Mouse (Mus musculus) kidney, postnatal 0 days (tissue): ENCODE data around the gene Mical2. TPM values are rescaled to one million over a fixed set of nuclear protein-coding genes. Genes with fewer than 3 reads are reported as not detected.

Source experiments
- ATAC-seq: fragments of 200-750 bp; cut with Nextera tagmentation; replicated peaks from 2 replicates; pipeline ENCODE4 v1.8.0; 2017; ENCODE audit warnings: low read depth, moderate number of reproducible peaks, moderate TSS enrichment, moderate library complexity; ENCODE audit not compliant: low FRiP score
- DNase-seq: peaks from one replicate; pipeline ENCODE4 v3.0.0-alpha.2; 2016; ENCODE audit warnings: low spot score
- H3K27ac ChIP-seq: fragments of 300-500 bp; sonication (generic); 2 replicates; pipeline ENCODE4 v1.5.1; 2014; ENCODE audit warnings: mild to moderate bottlenecking
- H3K27me3 ChIP-seq: fragments of 300-500 bp; sonication (generic); 2 replicates; pipeline ENCODE4 v1.6.1; 2014; ENCODE audit warnings: low read length, mixed read lengths; ENCODE audit not compliant: insufficient read depth
- H3K36me3 ChIP-seq: fragments of 300-500 bp; sonication (generic); 2 replicates; pipeline ENCODE4 v1.6.1; 2014; ENCODE audit warnings: low read length, mixed read lengths; ENCODE audit not compliant: insufficient read depth
- H3K4me1 ChIP-seq: fragments of 300-500 bp; sonication (generic); replicated peaks from 2 replicates; pipeline ENCODE4 v1.6.1; 2014; ENCODE audit warnings: antibody characterized with exemption, low read length, mixed read lengths; ENCODE audit not compliant: insufficient read depth
- H3K4me2 ChIP-seq: fragments of 300-500 bp; sonication (generic); 2 replicates; pipeline ENCODE4 v1.6.1; 2014; ENCODE audit warnings: mild to moderate bottlenecking, low read length, moderate library complexity, mixed read lengths
- H3K4me3 ChIP-seq: fragments of 300-500 bp; sonication (generic); replicated peaks from 2 replicates; pipeline ENCODE4 v1.5.1; 2014; ENCODE audit warnings: low read depth, low read length
- H3K9ac ChIP-seq: fragments of 300-500 bp; sonication (generic); 2 replicates; pipeline ENCODE4 v1.6.1; 2014; ENCODE audit warnings: low read depth, low read length
- H3K9me3 ChIP-seq: fragments of 300-500 bp; sonication (generic); replicated peaks from 2 replicates; pipeline ENCODE4 v1.6.1; 2016; ENCODE audit warnings: low read length, inconsistent platforms, mixed read lengths
- CTCF ChIP-seq: IDR thresholded peaks from 2 replicates; pipeline ENCODE4 v1.5.1; 2016; ENCODE audit warnings: antibody characterized with exemption, low read depth, mild to moderate bottlenecking, moderate library complexity
- WGBS: fragments of 180-500 bp; shearing (Covaris S2); extraction: QIAGEN DNeasy Blood & Tissue Kit; methylation state at CpG from one replicate; pipeline ENCODE4 v1.1.7; 2014; 5-methylcytosine and 5-hydroxymethylcytosine counted together
- polyA plus RNA-seq: library from polyadenylated mRNA; unstranded; fragments of >200 nt; fragmentation: Nextera tagmentation; extraction: Ambion mirVana; gene quantifications from 2 replicates; pipeline ENCODE4 v1.2.1, GENCODE M21; 2015

Gene Mical2
- polyA plus RNA-seq, 1 experiment from 2014 or later = 5.1 TPM

DNA sequence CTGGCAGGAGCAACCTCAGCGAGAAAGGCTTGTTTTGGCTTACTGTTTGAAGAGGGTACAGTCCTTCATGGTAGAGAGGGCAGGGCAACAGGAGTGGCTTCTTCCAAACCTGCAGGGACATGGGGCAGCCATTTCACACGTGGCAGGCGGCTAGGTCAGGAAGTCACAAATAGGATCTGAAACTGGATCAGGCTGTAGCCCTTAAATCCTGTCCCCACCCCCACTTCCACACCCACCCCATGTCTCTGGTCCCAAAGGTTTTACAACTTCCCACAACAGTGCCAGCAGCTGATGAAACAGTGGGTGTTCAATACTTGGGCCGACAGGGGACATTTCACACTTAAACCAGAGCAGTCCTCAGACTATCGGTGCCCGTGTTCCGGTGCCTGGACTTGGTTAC lies 38.8 kb upstream of the Mical2 start:
- no peaks in the 10 kb centered on the region for H3K36me3 ChIP-seq
- H3K27ac ChIP-seq = no peak overlapping the region
- peaks cover 12% of the 10 kb centered on the region for H3K4me1 ChIP-seq
- H3K4me2 ChIP-seq = no peak overlapping the region
- no peak for TF ChIP-seq CTCF
- no peak overlapping the region for H3K9ac ChIP-seq
- ATAC-seq (no peak), DNase-seq (no peak)
- 75% methylated on average over 7 of the region's 7 CpGs for WGBS
- no peaks in the 10 kb centered on the region for H3K9me3 ChIP-seq
- H3K4me3 ChIP-seq = no peak overlapping the region
- H3K27me3 ChIP-seq = no peaks in the 10 kb centered on the region

DNA sequence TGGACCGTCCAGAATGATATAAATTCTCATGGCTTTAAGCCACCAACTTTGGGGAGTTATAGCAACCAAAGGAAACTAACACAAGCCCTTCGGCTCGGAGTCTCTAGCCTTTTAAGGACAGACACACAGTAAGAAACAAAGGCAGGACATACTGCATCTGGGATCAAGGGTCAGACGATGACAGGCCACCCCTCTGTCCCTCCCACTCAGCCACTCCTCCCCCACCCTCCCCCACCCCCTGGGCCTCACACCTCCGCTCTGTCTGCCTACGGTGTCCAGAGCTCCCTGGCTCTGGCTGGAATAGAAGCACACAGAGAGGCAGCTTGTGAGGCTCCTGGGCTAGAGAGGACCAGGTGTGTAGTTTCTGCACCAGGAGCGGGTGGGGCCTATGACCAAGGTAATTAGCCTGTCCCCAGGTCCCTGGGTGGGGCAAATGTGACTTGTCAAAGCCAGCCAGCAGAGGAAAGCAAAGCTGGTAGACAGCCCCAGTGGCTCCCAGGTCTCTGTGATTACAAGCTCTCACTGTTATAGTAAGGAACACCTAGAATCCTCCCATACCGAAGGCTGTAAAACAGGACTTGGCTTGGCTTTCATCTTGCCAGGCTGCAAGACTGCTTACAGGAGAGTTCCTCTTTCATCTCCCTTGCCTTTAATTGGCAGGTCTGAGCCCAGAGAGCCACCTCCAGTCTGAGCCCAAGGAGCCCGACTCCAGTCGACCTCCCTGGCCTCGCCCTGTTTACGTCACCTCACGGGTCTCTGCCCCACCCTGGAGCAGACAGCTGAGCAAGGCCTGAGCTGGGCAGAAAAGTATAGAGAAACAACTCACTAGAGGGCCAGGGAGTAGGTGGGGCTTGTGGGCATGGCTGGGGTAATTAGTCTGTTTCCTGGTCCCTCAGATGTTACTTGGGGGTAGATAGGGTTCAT lies 37.9 kb upstream of the Mical2 start:
- TF ChIP-seq CTCF = no peak
- H3K4me2 ChIP-seq = no peak overlapping the region
- H3K27ac ChIP-seq = no peak overlapping the region
- H3K9me3 ChIP-seq = no peaks in the 10 kb centered on the region
- H3K4me1 ChIP-seq = peaks cover 12% of the 10 kb centered on the region
- no peak for ATAC-seq
- no peaks in the 10 kb centered on the region for H3K27me3 ChIP-seq
- H3K4me3 ChIP-seq = no peak overlapping the region
- no peak for DNase-seq
- H3K36me3 ChIP-seq = no peaks in the 10 kb centered on the region
- H3K9ac ChIP-seq = no peak overlapping the region
- 35% methylated on average over 13 of the region's 13 CpGs for WGBS

DNA sequence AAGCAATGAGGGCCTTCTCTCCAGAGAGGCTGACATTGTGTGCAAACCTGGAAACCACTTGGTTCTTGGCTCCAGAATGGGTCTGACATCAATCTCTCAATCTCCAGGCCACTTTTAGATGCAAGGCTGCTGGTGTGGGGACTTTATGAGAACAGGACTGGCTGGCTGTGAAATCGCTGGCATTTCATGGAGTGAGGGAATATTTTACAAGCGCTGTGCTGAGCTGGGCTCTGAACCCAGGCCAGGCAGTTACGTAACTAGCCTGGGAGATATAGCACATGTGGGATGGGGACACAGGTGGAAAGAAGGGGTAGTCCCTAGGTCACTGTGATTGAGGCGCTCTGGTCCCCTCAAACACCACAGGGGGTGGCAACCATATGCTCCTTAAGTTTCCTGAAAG lies 33.4 kb upstream of the Mical2 start:
- ATAC-seq (no peak), DNase-seq (no peak)
- no peak for TF ChIP-seq CTCF
- Histone ChIP-seq H3K36me3 (no peaks in the 10 kb centered on the region), H3K4me1 (peaks cover 9% of the 10 kb centered on the region), H3K4me2 (no peak overlapping the region), H3K9me3 (no peaks in the 10 kb centered on the region), H3K9ac (no peak overlapping the region), H3K27me3 (no peaks in the 10 kb centered on the region), H3K27ac (no peak overlapping the region), H3K4me3 (no peak overlapping the region)
- WGBS = 81% methylated on average over 4 of the region's 4 CpGs

DNA sequence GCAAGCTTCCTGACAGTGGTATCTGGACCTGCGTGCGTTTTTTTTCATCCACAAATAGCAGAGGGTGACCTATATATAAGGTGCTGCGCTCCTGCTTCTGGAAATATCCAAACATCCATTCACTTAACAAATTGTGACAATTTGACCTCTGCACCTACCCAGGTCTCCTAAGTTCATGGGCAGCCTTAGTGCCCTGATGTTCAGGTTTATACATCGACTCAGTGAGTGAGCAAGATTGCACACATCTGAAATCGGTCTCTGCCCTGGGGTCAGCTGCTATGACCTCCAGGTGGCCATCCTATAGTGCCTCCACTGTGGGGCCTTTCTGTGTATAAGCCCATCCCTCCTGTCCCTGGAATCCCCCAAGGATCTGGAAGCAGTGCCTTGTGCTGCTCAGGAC lies 32.9 kb upstream of the Mical2 start:
- no peak for TF ChIP-seq CTCF
- no peaks in the 10 kb centered on the region for H3K36me3 ChIP-seq
- peaks cover 9% of the 10 kb centered on the region for H3K4me1 ChIP-seq
- no peaks in the 10 kb centered on the region for H3K27me3 ChIP-seq
- DNase-seq = no peak
- H3K27ac ChIP-seq = no peak overlapping the region
- no peak overlapping the region for H3K4me3 ChIP-seq
- 81% methylated on average over 5 of the region's 5 CpGs for WGBS
- H3K9ac ChIP-seq = no peak overlapping the region
- ATAC-seq = no peak
- no peak overlapping the region for H3K4me2 ChIP-seq
- no peaks in the 10 kb centered on the region for H3K9me3 ChIP-seq

DNA sequence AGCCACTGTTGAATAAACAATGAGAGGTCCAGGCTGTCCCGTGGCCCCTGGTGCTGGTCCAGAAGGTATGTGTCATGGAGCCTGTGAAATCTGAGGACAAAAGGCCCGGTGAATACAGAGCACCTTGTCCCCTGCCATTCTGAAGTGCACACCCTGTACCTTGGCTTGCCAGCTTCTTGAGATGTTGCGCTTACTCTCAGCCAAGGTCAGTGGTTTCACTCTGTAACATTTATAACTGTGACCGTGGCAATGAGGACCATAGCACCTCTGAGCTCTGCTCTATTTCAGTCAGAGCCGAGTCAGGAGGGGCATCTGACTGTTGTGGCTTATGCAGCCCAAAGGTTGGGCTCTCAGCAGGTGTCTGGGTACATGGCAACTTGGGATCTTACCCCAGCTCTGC lies 31.4 kb upstream of the Mical2 start:
- ATAC-seq = no peak
- Histone ChIP-seq H3K9me3 (no peaks in the 10 kb centered on the region), H3K27me3 (no peaks in the 10 kb centered on the region), H3K4me2 (no peak overlapping the region), H3K4me1 (no peaks in the 10 kb centered on the region), H3K4me3 (no peak overlapping the region), H3K36me3 (no peaks in the 10 kb centered on the region), H3K27ac (no peak overlapping the region), H3K9ac (no peak overlapping the region)
- DNase-seq = no peak
- TF ChIP-seq CTCF = no peak
- WGBS = 75% methylated on average over 5 of the region's 5 CpGs

DNA sequence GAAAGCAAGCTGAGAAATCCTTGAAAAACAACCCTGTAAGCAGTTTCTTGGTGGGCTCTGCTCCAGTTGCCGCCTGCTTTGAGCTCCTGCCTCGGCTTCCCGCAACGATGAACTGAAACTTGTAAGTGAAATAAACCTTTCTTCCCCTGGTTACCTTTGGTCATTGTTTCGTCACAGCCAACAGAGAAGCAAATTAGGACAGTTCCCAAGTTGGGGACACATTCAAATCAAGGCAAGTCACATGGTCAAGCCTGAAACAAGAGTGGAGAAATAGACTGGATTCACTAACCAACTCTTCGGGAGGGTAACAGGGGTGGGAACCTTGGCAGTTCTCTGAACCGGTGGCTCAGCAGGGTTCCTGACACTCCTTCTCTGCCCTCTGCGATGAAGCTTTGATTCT lies 28.2 kb upstream of the Mical2 start:
- TF ChIP-seq CTCF = no peak
- ATAC-seq = no peak
- H3K4me2 ChIP-seq = no peak overlapping the region

DNA sequence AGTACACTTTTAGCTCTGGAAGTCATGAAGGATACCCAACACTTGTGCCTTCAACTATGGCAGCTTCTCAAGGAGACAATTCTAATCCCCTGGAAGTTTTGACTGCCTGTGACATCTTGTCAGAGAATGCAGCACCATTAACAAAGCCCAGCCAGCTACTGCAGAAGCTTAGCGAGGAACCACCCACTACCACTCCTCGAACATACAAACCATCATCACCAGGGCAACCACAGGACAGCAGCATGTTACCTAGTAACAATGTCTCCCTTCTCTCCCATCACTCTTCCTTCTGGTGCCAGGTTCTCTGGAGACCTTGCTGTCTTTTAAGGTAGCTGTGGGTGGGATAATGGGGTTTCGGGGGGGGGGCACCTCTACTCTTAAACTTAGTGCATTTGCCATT lies 26.3 kb upstream of the Mical2 start:
- WGBS = 86% methylated on average over 3 of the region's 3 CpGs

More for the DNA sequence above, 28.2 kb upstream of the Mical2 start:
- Histone ChIP-seq H3K9ac (no peak overlapping the region), H3K4me3 (no peak overlapping the region), H3K27ac (no peak overlapping the region), H3K4me1 (no peaks in the 10 kb centered on the region), H3K27me3 (no peaks in the 10 kb centered on the region), H3K36me3 (no peaks in the 10 kb centered on the region), H3K9me3 (no peaks in the 10 kb centered on the region)
- DNase-seq = no peak
- WGBS = 82% methylated on average over 8 of the region's 8 CpGs

More for the DNA sequence above, 26.3 kb upstream of the Mical2 start:
- Histone ChIP-seq H3K9ac (no peak overlapping the region), H3K27ac (no peak overlapping the region), H3K4me3 (no peak overlapping the region), H3K4me2 (no peak overlapping the region), H3K27me3 (no peaks in the 10 kb centered on the region), H3K4me1 (peaks cover 6% of the 10 kb centered on the region; the same call in 1 of the 2 replicates), H3K36me3 (no peaks in the 10 kb centered on the region), H3K9me3 (no peaks in the 10 kb centered on the region)
- DNase-seq = no peak
- no peak for TF ChIP-seq CTCF
- no peak for ATAC-seq
